Mouse (Mus musculus) small intestine, adult 2 months (tissue): ENCODE measurements around the gene Prmt3.

Experiments used
- CTCF ChIP-seq: fragments of 200-500 bp; IDR thresholded peaks from 2 replicates; pipeline ENCODE4 v1.5.1; 2012; ENCODE audit warnings: low read depth, mild to moderate bottlenecking, control low read depth, inconsistent platforms, low read length, moderate library complexity, mixed read lengths; ENCODE audit not compliant: insufficient replicate concordance, insufficient read length; ENCODE audit errors: extremely low read depth
- POLR2A ChIP-seq: fragments of 200-500 bp; IDR thresholded peaks from 2 replicates; pipeline ENCODE4 v1.6.1; 2012; ENCODE audit warnings: low read depth, mild to moderate bottlenecking, control low read depth, inconsistent platforms, low read length, moderate library complexity

DNA sequence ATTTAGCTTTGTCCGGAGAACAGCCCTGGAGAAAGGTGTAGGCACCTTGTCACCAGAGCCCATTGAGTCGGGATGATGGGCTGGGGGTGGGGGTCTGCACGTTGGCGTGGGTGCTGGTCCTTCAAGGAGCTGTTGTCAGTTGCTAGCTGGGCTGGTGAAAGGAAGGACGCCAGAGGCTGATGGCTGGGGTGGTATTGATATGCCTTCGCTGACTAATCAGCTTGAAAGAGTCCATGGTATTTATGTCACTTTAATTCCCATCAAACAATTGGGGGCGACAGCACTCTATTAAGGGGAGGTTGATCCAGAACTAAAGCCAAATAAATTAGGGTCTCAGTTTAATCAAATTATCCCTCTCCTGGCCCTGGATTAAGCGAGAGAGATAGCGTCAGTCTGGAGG, 9.6 kb upstream of the Prmt3 start:
- TF ChIP-seq CTCF (no peak), POLR2A (no peak)
